Mouse (Mus musculus): ENCODE results near the gene Mettl9.

- TF ChIP-seq CTCF (IDR thresholded peaks at IDR 0.05) = no peak
- TF ChIP-seq EP300 (IDR thresholded peaks at IDR 0.05) = peak; percentile 49; the same call in 1 of the 2 replicates
Measured at GRCm38 (mm10) chr7:121107851-121108250, 73.6 kb downstream of the Mettl9 start.

All from lung, postnatal 0 days (tissue).